Mouse (Mus musculus) naive thymus-derived CD4-positive, alpha-beta T cell, adult 2 months (primary cell): ENCODE data around the gene Gm11733.

Source experiments
- DNase-seq: peaks from one replicate; pipeline ENCODE4 v3.0.0-alpha.2; 2011; ENCODE audit warnings: low read depth

Gm11733 gene

GRCm38 (mm10) chr11:117478271-117479006 is 5.7 kb upstream of the Gm11733 start:
- DNase-seq: no peak

DNA sequence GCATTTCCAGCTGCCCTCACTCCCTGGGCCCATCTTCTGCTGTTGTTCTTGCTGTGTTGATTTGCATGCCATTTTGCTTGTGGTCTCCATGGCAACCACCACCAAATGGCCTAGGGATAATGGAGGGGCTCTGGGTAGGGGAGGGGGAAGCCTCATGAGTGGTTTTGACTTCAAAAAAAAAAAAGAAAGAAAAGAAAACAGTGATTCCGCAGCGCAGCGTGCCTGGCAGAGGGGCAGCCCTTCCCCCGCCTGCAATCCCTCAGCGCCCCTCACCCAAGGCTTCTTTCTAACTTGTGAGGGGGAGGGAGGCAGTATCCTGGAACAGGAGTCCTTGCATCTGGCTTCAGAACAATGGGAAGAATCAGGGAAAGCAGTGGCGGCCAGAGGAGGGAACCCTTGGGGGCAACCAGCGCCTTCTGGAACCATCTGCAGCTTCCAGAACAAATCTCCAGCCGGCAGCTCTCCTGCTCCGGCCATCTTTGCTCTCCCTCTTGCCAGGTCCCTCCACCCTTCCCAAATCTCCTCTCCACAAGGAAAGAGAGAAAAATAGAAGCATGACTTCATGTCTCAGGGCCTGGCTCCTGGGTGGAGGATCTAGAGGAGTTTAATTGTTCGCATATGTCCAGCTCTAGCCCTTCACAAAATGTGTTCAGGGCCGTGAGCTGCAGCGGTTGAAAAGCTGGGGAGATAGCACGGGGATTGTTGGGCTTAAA is 5.0 kb upstream of the Gm11733 start:
- no peak for DNase-seq

DNA sequence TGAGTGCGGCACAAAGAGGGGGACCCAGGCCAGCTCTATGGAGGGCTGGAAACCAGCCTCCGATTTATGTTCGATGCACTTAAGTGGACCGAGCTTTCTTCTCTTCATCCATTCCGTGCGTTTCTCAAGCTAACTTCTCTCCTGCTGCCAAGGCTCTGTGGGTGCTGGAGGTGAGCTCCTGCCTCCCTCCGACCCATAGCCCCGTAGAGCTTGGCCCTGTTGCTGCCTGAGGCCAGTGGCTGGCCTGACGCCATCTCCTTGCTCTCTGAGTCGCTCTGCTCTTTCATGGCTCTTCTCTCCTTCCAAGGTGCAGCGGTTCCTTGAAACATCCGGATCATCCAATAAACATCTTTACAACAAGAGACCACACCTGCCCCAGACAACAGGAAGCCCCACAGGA is 4.4 kb upstream of the Gm11733 start:
- DNase-seq: no peak

DNA sequence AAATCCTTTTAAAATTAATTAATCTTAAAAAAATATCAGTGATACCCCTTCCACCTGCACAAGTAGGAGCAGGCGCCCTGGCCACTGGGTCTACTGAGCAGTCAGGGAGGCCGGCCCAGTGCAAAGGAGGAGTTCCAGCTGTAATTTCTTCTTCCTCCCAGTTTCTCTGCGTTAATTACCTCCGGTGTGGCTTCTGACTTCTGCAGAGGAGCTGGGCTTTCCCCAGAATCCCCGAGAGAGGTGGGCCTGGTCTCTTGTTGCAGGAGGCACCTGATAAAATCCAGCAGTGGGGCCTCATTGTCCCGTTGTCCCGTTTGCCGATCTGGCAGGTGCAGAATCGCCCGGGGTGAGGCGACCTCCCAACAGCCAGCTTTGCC is 1.9 kb upstream of the Gm11733 start:
- DNase-seq: no peak

DNA sequence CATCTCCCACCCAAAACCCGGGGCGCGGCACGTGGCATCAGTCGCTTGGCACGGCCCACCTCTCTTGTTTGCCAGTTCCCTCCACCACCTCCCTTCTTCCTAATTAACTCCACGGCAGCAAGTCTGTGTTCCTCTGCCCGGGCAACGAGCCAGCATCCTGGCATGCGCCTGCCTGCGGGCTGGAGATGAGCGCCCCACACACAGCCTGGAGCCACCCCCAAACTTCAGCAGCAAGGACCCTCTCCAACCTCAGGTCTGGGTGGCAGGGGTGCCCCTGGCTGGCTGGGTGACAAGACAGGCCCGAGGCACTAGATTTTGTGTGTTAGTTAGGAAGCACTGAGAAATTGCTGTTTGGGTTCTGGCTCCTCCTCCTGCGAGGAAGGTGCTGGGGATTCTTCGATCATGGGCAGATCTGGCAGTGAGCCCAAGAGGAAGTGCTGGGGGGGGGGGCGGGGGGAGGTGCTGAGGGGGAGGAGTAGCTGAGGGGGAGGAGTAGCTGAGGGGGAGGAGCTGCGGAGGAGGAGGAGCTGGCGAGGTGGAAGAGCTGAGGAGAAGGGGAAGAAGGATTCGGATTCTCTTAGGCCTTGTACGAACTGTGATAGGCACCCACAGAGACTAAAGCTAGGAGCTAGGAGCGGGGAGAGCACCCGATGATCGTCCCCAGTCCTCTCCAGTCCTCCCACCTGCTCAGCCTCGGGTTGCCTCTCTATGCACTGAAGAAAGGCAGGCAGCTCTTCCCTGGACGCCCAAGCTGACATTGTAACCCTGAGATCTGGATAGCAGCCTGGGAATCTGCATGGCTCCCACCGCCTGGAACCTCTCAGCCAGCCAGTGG is 1.3 kb upstream of the Gm11733 start:
- peak; percentile 85 for DNase-seq

DNA sequence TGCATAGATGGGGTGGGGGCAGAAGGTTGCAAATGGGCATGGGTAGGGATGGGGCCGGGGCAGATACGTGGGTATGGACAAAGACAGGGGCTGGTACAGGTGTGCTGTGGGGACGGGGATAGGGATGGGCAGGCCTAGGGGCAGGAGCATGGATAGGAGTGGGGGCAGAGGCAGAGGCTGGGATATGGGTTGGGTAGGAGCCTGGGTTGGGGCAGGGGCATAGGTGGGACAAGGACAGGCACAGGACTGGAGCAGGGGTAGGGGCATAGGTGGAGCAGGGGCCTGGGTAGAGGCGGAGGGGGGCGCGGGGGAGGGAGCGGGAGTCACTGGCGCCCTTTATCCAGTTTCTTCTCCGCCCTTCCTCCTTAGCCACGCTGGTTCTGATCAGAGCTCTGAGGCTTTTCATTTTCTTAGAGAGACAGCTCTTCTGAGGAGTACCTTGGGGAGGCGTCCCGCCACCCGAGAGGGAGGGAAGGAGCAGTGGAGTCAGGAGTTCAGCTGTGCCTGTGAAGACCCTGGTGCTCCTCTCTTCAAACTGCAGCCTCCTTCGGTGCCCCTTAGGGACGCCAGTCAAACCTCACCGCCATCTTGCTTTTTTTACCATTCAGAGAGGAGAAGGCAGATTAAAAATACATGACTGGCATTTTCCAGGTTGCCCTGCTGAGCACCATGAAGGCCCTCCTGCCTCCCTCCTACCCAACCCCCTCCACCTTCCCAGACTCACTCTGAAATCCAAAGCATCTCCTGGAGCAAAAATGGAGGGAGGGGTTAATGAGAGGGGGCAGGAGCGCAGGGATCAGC is 7.4 kb downstream of the Gm11733 start:
- no peak for DNase-seq

DNA sequence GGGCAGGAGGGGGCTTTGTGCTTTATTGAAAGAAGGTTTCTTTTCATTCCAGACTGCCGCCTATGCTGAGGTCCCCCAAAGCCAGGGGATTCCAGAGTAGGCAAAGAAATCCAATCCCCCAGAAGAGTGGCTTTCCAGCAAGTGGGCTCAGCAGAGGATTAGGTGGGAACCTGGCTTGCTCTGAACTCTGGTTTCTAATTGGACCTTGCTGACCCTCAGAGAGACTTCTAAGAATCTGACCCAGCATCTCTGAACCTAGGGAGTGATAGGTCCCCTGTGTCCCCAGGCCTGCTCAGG is 8.0 kb downstream of the Gm11733 start:
- no peak for DNase-seq

- no peak for DNase-seq
These were observed 12.6 kb downstream of the Gm11733 start for GRCm38 (mm10) chr11:117496812-117497211.

- DNase-seq: no peak
These were observed 13.3 kb downstream of the Gm11733 start for GRCm38 (mm10) chr11:117497256-117498136.

GRCm38 (mm10) chr11:117498137-117498511 is 14.0 kb downstream of the Gm11733 start:
- no peak for DNase-seq

- no peak for DNase-seq
These were observed 24.8 kb downstream of the Gm11733 start for GRCm38 (mm10) chr11:117508972-117509371.

GRCm38 (mm10) chr11:117515718-117516421 is 31.7 kb downstream of the Gm11733 start:
- DNase-seq: no peak

DNA sequence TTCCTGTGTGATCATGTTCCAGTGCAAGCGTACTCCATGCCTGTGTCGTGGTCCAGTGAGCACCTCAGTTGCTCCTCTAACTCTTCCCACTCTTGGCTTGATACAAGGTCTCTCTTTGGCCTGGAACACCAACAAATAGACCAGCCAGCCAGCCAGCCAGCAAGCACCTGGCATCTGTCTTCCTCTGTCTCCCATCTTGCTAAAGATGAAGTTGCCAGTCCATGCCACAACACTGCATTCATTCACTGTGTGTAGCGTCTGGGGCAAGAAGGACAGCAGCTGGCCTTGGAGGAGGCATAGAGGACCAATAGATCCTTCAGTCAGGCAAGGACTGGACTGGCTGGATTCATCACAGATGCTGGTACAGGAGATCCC is 32.2 kb downstream of the Gm11733 start:
- DNase-seq: no peak

DNA sequence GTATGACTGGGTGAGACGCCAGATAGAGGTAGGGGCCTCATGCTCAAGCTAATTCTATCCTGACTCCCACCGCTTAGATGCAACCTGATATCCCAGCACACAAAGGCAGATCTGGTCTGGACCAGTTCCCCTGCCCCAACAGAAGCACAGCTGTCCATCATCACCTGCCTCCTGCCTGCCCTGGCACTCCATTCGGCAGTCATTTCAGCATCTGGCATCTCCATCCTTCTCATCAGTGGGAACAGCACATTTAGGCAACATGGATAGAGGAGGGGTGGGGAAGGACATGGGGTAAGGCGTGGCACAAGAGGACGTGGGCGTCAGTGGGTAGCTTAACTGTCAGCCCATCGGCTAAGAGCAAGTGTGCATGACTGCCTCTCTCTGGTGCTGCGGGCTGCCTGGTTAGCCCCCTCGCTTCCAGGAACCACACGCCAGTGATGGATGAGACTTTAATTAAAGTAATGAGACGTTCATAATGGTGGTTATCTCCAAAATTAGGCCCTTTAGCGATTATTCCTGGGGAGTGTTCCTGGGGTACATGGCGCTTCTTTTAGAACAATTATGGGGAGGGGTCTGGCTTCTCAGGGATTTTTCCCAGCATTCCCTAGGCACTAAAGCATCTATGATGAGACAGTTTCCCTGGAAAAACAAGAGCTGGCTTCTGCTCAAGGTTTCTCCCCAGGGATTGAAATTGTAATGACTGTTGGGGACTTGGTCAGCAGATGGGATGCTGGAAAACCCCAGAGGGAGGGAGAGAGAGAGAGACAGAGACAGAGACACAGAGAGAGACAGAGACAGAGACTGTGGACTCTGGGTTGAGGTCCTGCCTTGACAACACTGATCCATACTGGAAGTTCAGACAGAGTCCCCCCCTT is 38.0 kb downstream of the Gm11733 start:
- DNase-seq: no peak

DNA sequence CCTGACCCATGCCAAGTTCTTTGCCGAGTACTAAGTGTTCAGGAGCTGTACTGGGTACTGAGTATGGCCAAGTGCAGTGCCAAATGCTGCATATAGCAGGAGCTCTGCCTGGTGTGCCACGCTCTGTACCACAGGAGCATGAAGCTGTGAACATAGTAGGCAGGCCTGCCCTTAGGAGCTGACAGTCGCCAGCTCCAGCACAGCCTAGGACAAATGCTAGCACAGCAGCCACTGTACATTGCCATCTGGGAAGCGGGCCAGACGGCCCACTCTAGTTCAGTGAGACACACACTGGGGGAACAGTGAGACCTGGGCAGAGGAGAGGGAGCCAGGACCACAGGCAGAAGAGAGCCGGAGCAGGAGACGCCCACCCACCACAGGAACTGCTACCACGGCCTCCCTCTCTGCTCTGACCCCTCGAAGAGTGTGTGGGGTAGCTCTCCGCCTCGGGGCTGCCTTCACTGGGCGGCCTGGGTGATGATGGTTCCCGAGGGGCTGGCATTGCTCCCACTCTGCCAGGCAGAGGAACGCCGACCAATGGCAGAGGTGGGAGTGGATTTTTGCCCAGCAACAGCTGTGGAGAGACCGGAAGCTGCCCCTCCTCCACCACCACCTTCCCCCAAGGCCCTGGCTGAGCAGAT is 38.8 kb downstream of the Gm11733 start:
- DNase-seq: no peak

GRCm38 (mm10) chr11:117525606-117526349 is 41.6 kb downstream of the Gm11733 start:
- DNase-seq: no peak

GRCm38 (mm10) chr11:117532374-117532773 is 48.2 kb downstream of the Gm11733 start:
- no peak for DNase-seq

DNA sequence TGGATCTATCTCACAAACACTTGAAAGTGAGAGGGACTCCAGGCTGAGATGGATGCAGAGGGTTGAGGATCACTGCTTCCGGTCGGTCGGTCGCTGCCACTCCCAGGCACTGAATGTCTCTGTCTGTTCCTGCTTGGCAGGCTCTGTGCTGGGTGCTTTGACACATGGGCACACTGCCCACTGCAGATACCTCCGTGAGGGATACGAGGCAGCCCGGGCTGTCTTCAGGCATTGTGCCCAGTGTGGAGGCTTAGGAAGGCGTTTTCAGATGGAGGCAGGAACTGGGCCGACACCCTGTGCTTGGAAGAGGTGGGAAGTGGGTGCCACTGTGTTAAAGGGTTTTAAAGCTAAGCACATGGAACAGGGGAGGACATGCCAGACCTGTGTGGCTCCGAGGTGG is 50.7 kb downstream of the Gm11733 start:
- DNase-seq: no peak
